Mouse (Mus musculus) C2C12 (cell line): ENCODE measurements around the gene Mageb3. TPM values are rescaled to one million over a fixed set of nuclear protein-coding genes. Genes with fewer than 3 reads are reported as not detected.
A peak's percentile ranks its signal among the peaks of the same experiment; 100 is the strongest.
"Not testable (repeated sequence)": the region's sequence is repeated elsewhere in the genome, so short reads cannot be mapped to it uniquely, and the experiment has no call there.

ENCODE experiments used
- H3K27me3 ChIP-seq: one replicate; pipeline ENCODE4 v1.6.1; 2011; ENCODE audit not compliant: control insufficient read depth, insufficient read depth, insufficient read length
- H3K36me3 ChIP-seq: one replicate; pipeline ENCODE4 v1.6.1; 2011; ENCODE audit not compliant: control insufficient read depth, insufficient read depth
- H3K4me3 ChIP-seq: one replicate; pipeline ENCODE4 v1.5.1; 2011; ENCODE audit warnings: mild to moderate bottlenecking, control low read depth; ENCODE audit not compliant: poor library complexity, insufficient read depth, severe bottlenecking
- H3K79me2 ChIP-seq: one replicate; pipeline ENCODE4 v1.6.1; 2011; ENCODE audit not compliant: control insufficient read depth, insufficient read depth
- H3K79me3 ChIP-seq: one replicate; pipeline ENCODE4 v1.6.1; 2011; ENCODE audit warnings: low read depth, control low read depth
- H3ac ChIP-seq: one replicate; pipeline ENCODE3; 2011; ENCODE audit warnings: low read depth; ENCODE audit not compliant: control insufficient read depth, insufficient read length
- CEBPB ChIP-seq: IDR thresholded peaks from one replicate; pipeline ENCODE4 v1.6.1; 2011; ENCODE audit warnings: low read depth, mild to moderate bottlenecking, control low read depth, moderate library complexity
- CTCF ChIP-seq: IDR thresholded peaks from one replicate; pipeline ENCODE4 v1.5.1; 2011; ENCODE audit not compliant: control insufficient read depth, insufficient read depth, insufficient read length
- FOSL1 ChIP-seq: IDR thresholded peaks from one replicate; pipeline ENCODE4 v1.8.0; 2011; ENCODE audit warnings: mild to moderate bottlenecking, low read length; ENCODE audit not compliant: poor library complexity, insufficient read depth, severe bottlenecking
- MAX ChIP-seq: IDR thresholded peaks from one replicate; pipeline ENCODE4 v1.6.1; 2011; ENCODE audit warnings: mild to moderate bottlenecking, control low read depth
- MYOD1 ChIP-seq: IDR thresholded peaks from one replicate; pipeline ENCODE4 v1.6.1; 2011; ENCODE audit warnings: low read depth; ENCODE audit not compliant: control insufficient read depth, insufficient read length
- MYOG ChIP-seq: IDR thresholded peaks from one replicate; pipeline ENCODE4 v1.6.1; 2011; ENCODE audit not compliant: control insufficient read depth, insufficient read length; ENCODE audit errors: extremely low read depth
- USF1 ChIP-seq: IDR thresholded peaks from one replicate; pipeline ENCODE4 v1.6.1; 2011; ENCODE audit warnings: low read depth, mild to moderate bottlenecking, control low read depth, moderate library complexity
- polyA plus RNA-seq: library from polyadenylated mRNA; unstranded; fragments of >200 nt; fragmentation: generic; extraction: Trizol; gene quantifications from one replicate; pipeline ENCODE4 v1.2.1, GENCODE M21; 2012; ENCODE audit warnings: missing spikeins

Gene Mageb3
- polyA plus RNA-seq, 1 experiment, result 0.22 TPM

- Histone ChIP-seq H3ac (no peak overlapping the region), H3K4me3 (no peak overlapping the region), H3K36me3 (no peaks in the 10 kb centered on the region), H3K79me3 (no peaks in the 10 kb centered on the region), H3K79me2 (no peaks in the 10 kb centered on the region), H3K27me3 (no peaks in the 10 kb centered on the region)
- no peak for TF ChIP-seq CEBPB
- no peak for TF ChIP-seq MAX
- TF ChIP-seq FOSL1, result no peak
- no peak for TF ChIP-seq CTCF
- no peak for TF ChIP-seq USF1
- no peak for TF ChIP-seq MYOD1
- TF ChIP-seq MYOG, result no peak
Observed at GRCm38 (mm10) chr2:121943364-121943763, 12.5 kb downstream of the Mageb3 start.

GRCm38 (mm10) chr2:121937624-121938023 lies 18.3 kb downstream of the Mageb3 start:
- not testable (repeated sequence) for H3ac ChIP-seq, H3K27me3 ChIP-seq, H3K79me3 ChIP-seq, H3K36me3 ChIP-seq, H3K4me3 ChIP-seq, H3K79me2 ChIP-seq

GRCm38 (mm10) chr2:121916047-121916970 lies 39.6 kb downstream of the Mageb3 start:
- H3K36me3 ChIP-seq, result no peaks in the 10 kb centered on the region
- no peak overlapping the region for H3ac ChIP-seq
- H3K27me3 ChIP-seq, result no peaks in the 10 kb centered on the region
- no peaks in the 10 kb centered on the region for H3K79me3 ChIP-seq
- TF ChIP-seq MYOD1 (peak; percentile 89), FOSL1 (peak; percentile 69), MYOG (no peak), USF1 (peak; percentile 58), CTCF (no peak), CEBPB (no peak), MAX (peak; percentile 77)
- no peaks in the 10 kb centered on the region for H3K79me2 ChIP-seq
- H3K4me3 ChIP-seq, result no peak overlapping the region

- Histone ChIP-seq H3K36me3 (no peaks in the 10 kb centered on the region), H3K4me3 (no peak overlapping the region), H3K79me3 (no peaks in the 10 kb centered on the region), H3K27me3 (no peaks in the 10 kb centered on the region), H3K79me2 (no peaks in the 10 kb centered on the region), H3ac (no peak overlapping the region)
- TF ChIP-seq USF1, result no peak
- no peak for TF ChIP-seq MYOG
- no peak for TF ChIP-seq CEBPB
- no peak for TF ChIP-seq CTCF
- TF ChIP-seq MYOD1, result no peak
- no peak for TF ChIP-seq MAX
- TF ChIP-seq FOSL1, result no peak
Observed at GRCm38 (mm10) chr2:121909975-121910374, 45.9 kb downstream of the Mageb3 start.

Other genes starting within 250 kb of the Mageb3 start
- 0.51 TPM for gene Frmd5, start 149.0 kb downstream of the Mageb3 start, polyA plus RNA-seq
- gene Casc4, start 89.1 kb downstream of the Mageb3 start, polyA plus RNA-seq, result 5.0 TPM
- 5.4 TPM for gene Ctdspl2, start 91 bp downstream of the Mageb3 start, polyA plus RNA-seq
- gene Eif3j1, start 72.5 kb upstream of the Mageb3 start, polyA plus RNA-seq, result 5.6 TPM
- 4.2 TPM for gene Spg11, start 162.3 kb upstream of the Mageb3 start, polyA plus RNA-seq
- gene B2m, start 191.6 kb upstream of the Mageb3 start, polyA plus RNA-seq, result 215 TPM
- gene Trim69, start 204.6 kb upstream of the Mageb3 start, polyA plus RNA-seq, result 0.06 TPM
- gene Patl2, start 230.1 kb upstream of the Mageb3 start, polyA plus RNA-seq, result not detected
- gene Terb2, start 230.2 kb upstream of the Mageb3 start, polyA plus RNA-seq, result not detected